Comparison of ENCODE assay signal across 8 mouse cellular contexts in the genomic region with DNA sequence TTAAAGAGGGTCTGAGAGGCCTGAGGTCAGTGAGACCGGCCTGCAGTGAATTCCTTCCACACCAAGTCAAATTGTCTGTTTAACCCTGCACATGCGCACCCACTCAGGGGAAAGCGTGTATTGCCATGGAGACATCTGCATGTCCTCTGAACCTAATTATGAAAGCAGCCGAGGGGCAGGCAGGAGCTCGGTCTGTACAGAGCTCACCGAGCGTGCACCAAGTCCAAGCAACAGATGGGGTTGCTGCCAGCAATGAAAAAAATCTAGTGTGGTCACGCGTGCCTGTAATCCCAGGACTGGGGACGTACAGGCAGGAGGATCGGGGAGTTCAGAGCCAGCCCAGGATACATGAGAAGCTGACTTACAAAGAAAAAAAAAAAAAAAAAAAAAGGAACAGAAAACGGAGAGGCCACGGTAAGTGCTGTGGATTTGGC. TPM values are rescaled to one million over a fixed set of nuclear protein-coding genes. Genes with fewer than 3 reads are reported as not detected.
A peak's percentile ranks its signal among the peaks of the same experiment; 100 is the strongest.
DNase-seq lines count a peak whose midpoint lies in the region; ATAC-seq and TF ChIP-seq lines count a peak whose summit lies in the region.

No protein-coding gene starts in this region.

- peaks cover 3% of the 10 kb centered on the region; the same call in 1 of the 2 replicates for H3K4me1 ChIP-seq in kidney, adult 2 months (ENCODE audit: control insufficient read depth, insufficient read depth, low read length)
- no peaks in the 10 kb centered on the region; the same call in none of the 2 replicates for H3K4me1 ChIP-seq in liver, embryonic 11.5 days (replicated peaks; ENCODE audit: control insufficient read depth, insufficient read depth, low read length)

- TF ChIP-seq POLR2A in kidney, adult 2 months (IDR thresholded peaks at IDR 0.05; ENCODE audit: low read depth, low read length) = no peak

- WGBS in kidney, adult 2 months = 25% methylated on average over 13 of the region's 13 CpGs
- 59% methylated on average over 13 of the region's 13 CpGs for WGBS in liver, embryonic 11.5 days

- no peak overlapping the region for H3K4me3 ChIP-seq in kidney, adult 2 months (ENCODE audit: insufficient read depth, low read depth, low read length)
- H3K4me3 ChIP-seq in liver, embryonic 11.5 days (ENCODE audit: low read depth, low read length) = no peak overlapping the region

- H3K27me3 ChIP-seq in kidney, adult 2 months (replicated peaks; ENCODE audit: control insufficient read depth, insufficient read depth, low read length) = no peaks in the 10 kb centered on the region
- H3K27me3 ChIP-seq in liver, embryonic 11.5 days (replicated peaks; ENCODE audit: control insufficient read depth, insufficient read depth, low read length) = no peaks in the 10 kb centered on the region

- no peak overlapping the region for H3K9ac ChIP-seq in liver, embryonic 11.5 days (ENCODE audit: low read depth, low read length)

- ATAC-seq in frontal cortex, adult (ENCODE audit: low TSS enrichment) = peak; percentile 26
- ATAC-seq in liver, embryonic 11.5 days (replicated peaks; ENCODE audit: low FRiP score) = 0 out of 2 replicates have a peak, but pooled peaks have one; percentile 32

- no peak for TF ChIP-seq CTCF in kidney, adult 2 months (conservative IDR thresholded peaks at IDR 0.05; ENCODE audit: insufficient read depth, insufficient read length, low read depth, low read length)

- H3K27ac ChIP-seq in kidney, adult 2 months (ENCODE audit: insufficient read depth, low read depth, low read length) = no peak overlapping the region
- H3K27ac ChIP-seq in liver, embryonic 11.5 days (ENCODE audit: low read depth, low read length) = no peak overlapping the region

- peak; percentile 25 for DNase-seq in cerebellum, adult 11 months
- no peak for DNase-seq in cerebellum, adult 9-10 months
- DNase-seq in brain, adult 2 months (ENCODE audit: low read depth, low spot score) = peak; percentile 50
- peak; percentile 88 for DNase-seq in kidney, adult 2 months
- no peak for DNase-seq in liver, embryonic 11.5 days (ENCODE audit: low spot score)
- DNase-seq in ovary, adult 18-20 months (ENCODE audit: low spot score) = peak; percentile 8
- no peak for DNase-seq in natural killer cell, adult 2 months (ENCODE audit: low spot score in 2 of 2)

- no peaks in the 10 kb centered on the region for H3K36me3 ChIP-seq in kidney, adult 2 months (ENCODE audit: control insufficient read depth, insufficient read depth, low read length)
- H3K36me3 ChIP-seq in liver, embryonic 11.5 days (ENCODE audit: control insufficient read depth, insufficient read depth, low read length) = no peaks in the 10 kb centered on the region

- peak overlapping the region; percentile 33 for H3K4me2 ChIP-seq in liver, embryonic 11.5 days

- H3K9me3 ChIP-seq in liver, embryonic 11.5 days (ENCODE audit: control insufficient read depth, low read length) = no peaks in the 10 kb centered on the region

RNA-seq across cellular contexts. Expression of a gene that starts 32.7 kb away (rescaled TPM):
- polyA plus RNA-seq in kidney, adult 2 months (2012; rRNA removed) = 20.4 and 26.1 TPM in 2 replicates
- polyA plus RNA-seq in liver, embryonic 11.5 days (2014; fragmentation: Nextera tagmentation; extraction: Ambion mirVana) = 1.3 and 1.5 TPM in 2 replicates

RNA-seq across cellular contexts. Expression of a gene that starts 35.7 kb away (rescaled TPM):
- polyA plus RNA-seq in kidney, adult 2 months (2012; rRNA removed) = 6.4 and 7.9 TPM in 2 replicates
- polyA plus RNA-seq in liver, embryonic 11.5 days (2014; fragmentation: Nextera tagmentation; extraction: Ambion mirVana) = 6.1 and 9.1 TPM in 2 replicates

RNA-seq across cellular contexts. Expression of a gene that starts 57.5 kb away (rescaled TPM):
- polyA plus RNA-seq in kidney, adult 2 months (2012; rRNA removed) = 15.9 and 17.1 TPM in 2 replicates
- 8.9 and 9.4 TPM in 2 replicates for polyA plus RNA-seq in liver, embryonic 11.5 days (2014; fragmentation: Nextera tagmentation; extraction: Ambion mirVana)

Comparison
In these comparisons a context has a peak if more than half of its experiments do, and no peak if none do; other contexts are left out.
1. DNase-seq: peak in cerebellum, adult 11 months (single experiment), brain, adult 2 months (single experiment), kidney, adult 2 months (single experiment) and ovary, adult 18-20 months (single experiment); none in cerebellum, adult 9-10 months (single experiment), liver, embryonic 11.5 days (single experiment) and natural killer cell, adult 2 months (0 of 2).